Mouse (Mus musculus): Measurements from ENCODE around the gene Rps6ka5. TPM values are rescaled to one million over a fixed set of nuclear protein-coding genes. Genes with fewer than 3 reads are reported as not detected.

Rps6ka5 gene
- polyA plus RNA-seq, 1 experiment from 2014 or later: 4.5 TPM

DNA sequence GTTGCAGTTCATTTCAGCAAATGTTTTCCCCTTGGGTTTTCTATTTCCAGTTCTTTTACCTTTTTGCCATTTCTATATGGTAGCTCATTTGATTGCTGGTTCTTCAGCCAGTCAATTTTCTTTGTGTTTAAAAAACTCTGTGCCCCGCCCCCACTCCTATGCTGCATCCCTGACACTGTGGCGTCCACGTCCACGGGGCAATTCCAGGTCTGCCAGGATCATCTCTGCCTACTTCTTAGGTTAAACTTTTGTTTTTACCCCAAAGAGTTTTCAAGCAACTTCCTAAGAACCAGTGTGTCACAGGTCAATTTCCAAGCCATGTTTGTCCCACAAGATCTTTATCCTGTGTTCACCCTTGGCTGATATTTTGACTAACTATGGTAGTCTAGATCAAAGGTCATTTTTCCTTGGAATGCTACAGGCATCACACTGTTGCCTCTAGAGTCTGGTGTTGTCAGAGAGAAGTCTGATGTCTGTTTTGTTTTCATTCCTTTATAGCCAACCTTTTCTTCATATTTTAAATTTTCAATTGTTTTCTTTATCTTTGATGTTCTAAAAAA is 12.3 kb upstream of the Rps6ka5 start:
- Histone ChIP-seq H3K4me3 (ENCODE audit: low read depth, low read length) (no peak overlapping the region), H3K4me2 (no peak overlapping the region), H3K27ac (ENCODE audit: low read depth) (no peak overlapping the region), H3K9me3 (ENCODE audit: low read depth, low read length) (no peaks in the 10 kb centered on the region), H3K9ac (no peak overlapping the region), H3K36me3 (ENCODE audit: insufficient read depth) (no peaks in the 10 kb centered on the region), H3K4me1 (ENCODE audit: insufficient read depth) (no peaks in the 10 kb centered on the region), H3K27me3 (ENCODE audit: insufficient read depth, low read length) (no peaks in the 10 kb centered on the region)
- no peak for ATAC-seq (ENCODE audit: insufficient read depth)
- no peak for TF ChIP-seq CTCF (IDR thresholded peaks at IDR 0.05; ENCODE audit: low read depth)
- WGBS: 58% methylated on average over 4 of the region's 4 CpGs
- DNase-seq: no peak

DNA sequence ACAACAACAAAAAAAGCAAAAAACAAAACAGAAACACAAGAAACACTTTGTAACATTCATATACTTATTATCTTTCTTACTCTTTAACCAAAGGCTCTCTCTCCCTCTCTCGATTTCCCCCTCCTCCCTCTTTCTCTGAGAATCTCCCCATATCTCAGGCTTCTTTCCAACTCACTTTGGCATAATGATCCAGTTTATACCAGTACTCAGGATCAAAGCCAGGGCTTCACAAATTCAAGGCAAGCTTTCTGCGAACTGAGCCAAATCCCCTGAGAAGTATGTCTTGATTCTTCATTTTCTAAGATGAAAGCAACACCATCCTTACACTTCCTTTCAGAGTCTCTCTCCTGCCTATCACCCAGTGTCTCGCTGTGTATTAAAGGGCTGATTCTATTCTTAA is 11.7 kb upstream of the Rps6ka5 start:
- TF ChIP-seq CTCF (IDR thresholded peaks at IDR 0.05; ENCODE audit: low read depth): no peak
- no peak overlapping the region for H3K27ac ChIP-seq (ENCODE audit: low read depth)
- H3K4me1 ChIP-seq (ENCODE audit: insufficient read depth): no peaks in the 10 kb centered on the region
- H3K4me3 ChIP-seq (ENCODE audit: low read depth, low read length): no peak overlapping the region
- 62% methylated on average over 3 of the region's 3 CpGs for WGBS
- no peaks in the 10 kb centered on the region for H3K36me3 ChIP-seq (ENCODE audit: insufficient read depth)
- H3K9ac ChIP-seq: no peak overlapping the region
- no peak overlapping the region for H3K4me2 ChIP-seq
- H3K9me3 ChIP-seq (ENCODE audit: low read depth, low read length): no peaks in the 10 kb centered on the region
- no peaks in the 10 kb centered on the region for H3K27me3 ChIP-seq (ENCODE audit: insufficient read depth, low read length)
- ATAC-seq (ENCODE audit: insufficient read depth) (no peak), DNase-seq (no peak)

- no peaks in the 10 kb centered on the region for H3K27me3 ChIP-seq (ENCODE audit: insufficient read depth, low read length)
- no peak overlapping the region for H3K27ac ChIP-seq (ENCODE audit: low read depth)
- no peak overlapping the region for H3K4me3 ChIP-seq (ENCODE audit: low read depth, low read length)
- H3K4me2 ChIP-seq: no peak overlapping the region
- no peaks in the 10 kb centered on the region for H3K9me3 ChIP-seq (ENCODE audit: low read depth, low read length)
- H3K4me1 ChIP-seq (ENCODE audit: insufficient read depth): no peaks in the 10 kb centered on the region
- H3K36me3 ChIP-seq (ENCODE audit: insufficient read depth): no peaks in the 10 kb centered on the region
- 89% methylated on average over 2 of the region's 2 CpGs for WGBS
- DNase-seq: no peak
- TF ChIP-seq CTCF (IDR thresholded peaks at IDR 0.05; ENCODE audit: low read depth): no peak
- ATAC-seq (ENCODE audit: insufficient read depth): no peak
- no peak overlapping the region for H3K9ac ChIP-seq
These were observed 8.8 kb upstream of the Rps6ka5 start for GRCm38 (mm10) chr12:100735581-100735980.

- Histone ChIP-seq H3K4me2 (no peak overlapping the region), H3K27ac (ENCODE audit: low read depth) (no peak overlapping the region), H3K27me3 (ENCODE audit: insufficient read depth, low read length) (no peaks in the 10 kb centered on the region), H3K9me3 (ENCODE audit: low read depth, low read length) (no peaks in the 10 kb centered on the region), H3K36me3 (ENCODE audit: insufficient read depth) (no peaks in the 10 kb centered on the region), H3K9ac (no peak overlapping the region), H3K4me1 (ENCODE audit: insufficient read depth) (no peaks in the 10 kb centered on the region), H3K4me3 (ENCODE audit: low read depth, low read length) (no peak overlapping the region)
- TF ChIP-seq CTCF (IDR thresholded peaks at IDR 0.05; ENCODE audit: low read depth): no peak
- no peak for DNase-seq
- 71% methylated on average over 5 of the region's 5 CpGs for WGBS
- ATAC-seq (ENCODE audit: insufficient read depth): no peak
These were observed 8.4 kb upstream of the Rps6ka5 start for GRCm38 (mm10) chr12:100735156-100735555.

GRCm38 (mm10) chr12:100728646-100729485 is 2.1 kb upstream of the Rps6ka5 start:
- no peaks in the 10 kb centered on the region for H3K27me3 ChIP-seq (ENCODE audit: insufficient read depth, low read length)
- no peak overlapping the region for H3K9ac ChIP-seq
- H3K4me2 ChIP-seq: no peak overlapping the region
- DNase-seq (no peak), ATAC-seq (ENCODE audit: insufficient read depth) (no peak)
- 66% methylated on average over 14 of the region's 14 CpGs for WGBS
- no peaks in the 10 kb centered on the region for H3K9me3 ChIP-seq (ENCODE audit: low read depth, low read length)
- TF ChIP-seq CTCF (IDR thresholded peaks at IDR 0.05; ENCODE audit: low read depth): no peak
- H3K27ac ChIP-seq (ENCODE audit: low read depth): no peak overlapping the region
- H3K4me1 ChIP-seq (ENCODE audit: insufficient read depth): no peaks in the 10 kb centered on the region
- no peak overlapping the region for H3K4me3 ChIP-seq (ENCODE audit: low read depth, low read length)
- no peaks in the 10 kb centered on the region for H3K36me3 ChIP-seq (ENCODE audit: insufficient read depth)

DNA sequence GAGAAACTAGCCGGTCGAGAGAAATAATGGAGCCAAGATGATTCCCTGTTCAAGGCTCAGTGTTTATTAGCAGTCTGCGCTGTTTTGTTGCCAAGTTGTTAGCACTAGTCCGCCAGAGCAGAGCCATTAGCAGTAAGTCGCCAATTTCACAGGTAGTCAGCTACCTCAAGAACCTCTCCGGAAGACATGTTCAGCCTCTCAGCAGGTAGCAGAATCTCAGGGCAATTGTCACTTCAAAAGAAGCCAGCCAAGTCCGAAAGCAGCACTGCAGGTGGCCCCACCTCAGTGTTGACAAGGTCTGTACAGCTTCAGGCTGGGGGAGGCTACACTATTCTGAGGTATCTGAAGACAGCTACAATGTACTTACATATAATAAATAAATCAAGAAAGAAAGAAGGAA is 1.1 kb upstream of the Rps6ka5 start:
- WGBS: 35% methylated on average over 7 of the region's 7 CpGs

GRCm38 (mm10) chr12:100725458-100725786 is 1.4 kb downstream of the Rps6ka5 start:
- no peak for ATAC-seq (ENCODE audit: insufficient read depth)
- WGBS: 4% methylated on average over 17 of the region's 17 CpGs
- no peak overlapping the region for H3K27ac ChIP-seq (ENCODE audit: low read depth)
- no peaks in the 10 kb centered on the region for H3K9me3 ChIP-seq (ENCODE audit: low read depth, low read length)
- H3K4me2 ChIP-seq: peak overlapping the region; percentile 90
- H3K36me3 ChIP-seq (ENCODE audit: insufficient read depth): no peaks in the 10 kb centered on the region
- H3K4me3 ChIP-seq (ENCODE audit: low read depth, low read length): peak overlapping the region; percentile 77
- no peak for DNase-seq
- no peak overlapping the region for H3K9ac ChIP-seq
- no peak for TF ChIP-seq CTCF (IDR thresholded peaks at IDR 0.05; ENCODE audit: low read depth)
- no peaks in the 10 kb centered on the region for H3K27me3 ChIP-seq (ENCODE audit: insufficient read depth, low read length)
- H3K4me1 ChIP-seq (ENCODE audit: insufficient read depth): no peaks in the 10 kb centered on the region

More for the DNA sequence above, 1.1 kb upstream of the Rps6ka5 start:
- H3K4me3 ChIP-seq (ENCODE audit: low read depth, low read length): no peak overlapping the region
- no peak overlapping the region for H3K4me2 ChIP-seq
- ATAC-seq (ENCODE audit: insufficient read depth): no peak
- no peak overlapping the region for H3K27ac ChIP-seq (ENCODE audit: low read depth)
- H3K36me3 ChIP-seq (ENCODE audit: insufficient read depth): no peaks in the 10 kb centered on the region
- H3K9ac ChIP-seq: no peak overlapping the region
- no peaks in the 10 kb centered on the region for H3K9me3 ChIP-seq (ENCODE audit: low read depth, low read length)
- no peak for TF ChIP-seq CTCF (IDR thresholded peaks at IDR 0.05; ENCODE audit: low read depth)
- no peaks in the 10 kb centered on the region for H3K4me1 ChIP-seq (ENCODE audit: insufficient read depth)
- no peak for DNase-seq
- H3K27me3 ChIP-seq (ENCODE audit: insufficient read depth, low read length): no peaks in the 10 kb centered on the region

All from lung, embryonic 14.5 days (tissue).